9 mouse cellular contexts compared by ENCODE assay signal in genomic region chr2:6349256-6350092, GRCm38 (mm10). TPM values are rescaled to one million over a fixed set of nuclear protein-coding genes. Genes with fewer than 3 reads are reported as not detected.
DNase-seq lines count a peak whose midpoint lies in the region; ATAC-seq lines count a peak whose summit lies in the region.
"Had no signal": no experiment of that assay in that cellular context is flagged by ENCODE, and none has a peak within 500 bp of the region (broad histone marks: within the 10 kb centered on the region; RNA-seq: fewer than 3 reads in every experiment).

No protein-coding gene starts in this region.

- peaks cover 9% of the 10 kb centered on the region for H3K36me3 ChIP-seq in hindbrain, embryonic 13.5 days
- no peaks in the 10 kb centered on the region for H3K36me3 ChIP-seq in hindbrain, embryonic 11.5 days (ENCODE audit: control insufficient read depth, insufficient read depth, low read length)
- H3K36me3 ChIP-seq in embryonic facial prominence, embryonic 14.5 days (ENCODE audit: control insufficient read depth, insufficient read depth, low read length): no peaks in the 10 kb centered on the region

- H3K9ac ChIP-seq in hindbrain, embryonic 13.5 days: no peak overlapping the region
- H3K9ac ChIP-seq in hindbrain, embryonic 11.5 days (ENCODE audit: low read depth, low read length): no peak overlapping the region
- H3K9ac ChIP-seq in embryonic facial prominence, embryonic 14.5 days (ENCODE audit: low read depth, low read length): no peak overlapping the region

- ATAC-seq in hindbrain, embryonic 13.5 days (ENCODE audit: low FRiP score): peak; percentile 80
- no peak for ATAC-seq in hindbrain, embryonic 11.5 days (ENCODE audit: low FRiP score)
- ATAC-seq in embryonic facial prominence, embryonic 14.5 days (ENCODE audit: low read depth): peak; percentile 87

- peaks cover 31% of the 10 kb centered on the region for H3K4me1 ChIP-seq in hindbrain, embryonic 13.5 days (replicated peaks)
- H3K4me1 ChIP-seq in hindbrain, embryonic 11.5 days (replicated peaks; ENCODE audit: control insufficient read depth, insufficient read depth, low read length): no peaks in the 10 kb centered on the region; the same call in 1 of the 2 replicates
- peaks cover 23% of the 10 kb centered on the region for H3K4me1 ChIP-seq in embryonic facial prominence, embryonic 14.5 days (ENCODE audit: control insufficient read depth, insufficient read depth, low read length)

- no peak overlapping the region for H3K4me2 ChIP-seq in hindbrain, embryonic 13.5 days
- H3K4me2 ChIP-seq in hindbrain, embryonic 11.5 days (replicated peaks; ENCODE audit: low read depth, low read length): no peak overlapping the region
- H3K4me2 ChIP-seq in embryonic facial prominence, embryonic 14.5 days (ENCODE audit: low read depth, low read length): no peak overlapping the region

- no peaks in the 10 kb centered on the region for H3K27me3 ChIP-seq in hindbrain, embryonic 13.5 days
- H3K27me3 ChIP-seq in hindbrain, embryonic 11.5 days (ENCODE audit: control insufficient read depth, insufficient read depth, low read length): no peaks in the 10 kb centered on the region
- H3K27me3 ChIP-seq in embryonic facial prominence, embryonic 14.5 days (replicated peaks; ENCODE audit: control insufficient read depth, insufficient read depth, low read length): no peaks in the 10 kb centered on the region

- H3K27ac ChIP-seq in hindbrain, embryonic 13.5 days: no peak overlapping the region
- no peak overlapping the region for H3K27ac ChIP-seq in hindbrain, embryonic 11.5 days (ENCODE audit: low read depth, low read length)
- H3K27ac ChIP-seq in embryonic facial prominence, embryonic 14.5 days (replicated peaks; ENCODE audit: low read depth, low read length): no peak overlapping the region
- H3K27ac ChIP-seq: gastrocnemius, adult 2 months had no signal

- no peak overlapping the region for H3K4me3 ChIP-seq in hindbrain, embryonic 13.5 days
- H3K4me3 ChIP-seq in hindbrain, embryonic 11.5 days (ENCODE audit: low read depth, low read length): no peak overlapping the region
- no peak overlapping the region for H3K4me3 ChIP-seq in embryonic facial prominence, embryonic 14.5 days (ENCODE audit: low read depth, low read length)
- H3K4me3 ChIP-seq: gastrocnemius, adult 2 months had no signal

- WGBS in hindbrain, embryonic 13.5 days: 74% methylated on average over 11 of the region's 11 CpGs
- WGBS in hindbrain, embryonic 11.5 days: 81% methylated on average over 11 of the region's 11 CpGs
- 70% methylated on average over 11 of the region's 11 CpGs for WGBS in embryonic facial prominence, embryonic 14.5 days

- H3K9me3 ChIP-seq in hindbrain, embryonic 13.5 days: no peaks in the 10 kb centered on the region
- no peaks in the 10 kb centered on the region for H3K9me3 ChIP-seq in hindbrain, embryonic 11.5 days (ENCODE audit: control insufficient read depth, low read length)
- H3K9me3 ChIP-seq in embryonic facial prominence, embryonic 14.5 days (ENCODE audit: control insufficient read depth, low read length): no peaks in the 10 kb centered on the region

- no peak for DNase-seq in hindbrain, embryonic 11.5 days (ENCODE audit: low spot score)
- DNase-seq in NIH3T3 (ENCODE audit: low read depth) (peak; percentile 61), liver (no peak)
- peak; percentile 86 for DNase-seq in embryonic facial prominence, embryonic 14.5 days (ENCODE audit: low spot score)
- peak; percentile 36 to 75 for DNase-seq in lung, postnatal 4 days
- no peak for DNase-seq in kidney, postnatal 14 days
- no peak for DNase-seq in ovary, postnatal 14 days (ENCODE audit: low spot score)
- DNase-seq: gastrocnemius, adult 2 months had no signal

RNA-seq across cellular contexts. Expression of gene Usp6nl, which starts 27.0 kb away (rescaled TPM):
- 6.2 and 7.2 TPM in 2 replicates for polyA plus RNA-seq in hindbrain, embryonic 13.5 days (2015; fragmentation: Nextera tagmentation; extraction: Ambion mirVana)
- 12.9 and 15.8 TPM in 2 replicates for polyA plus RNA-seq in hindbrain, embryonic 11.5 days (2014; fragmentation: Nextera tagmentation; extraction: Ambion mirVana)
- polyA plus RNA-seq in embryonic facial prominence, embryonic 14.5 days (2014; fragmentation: Nextera tagmentation; extraction: Ambion mirVana): 8.0 and 8.5 TPM in 2 replicates

Comparison
In these comparisons a context has a peak if more than half of its experiments do, and no peak if none do; other contexts are left out.
1. DNase-seq: peak in NIH3T3 (single experiment), embryonic facial prominence, embryonic 14.5 days (single experiment) and lung, postnatal 4 days (2 of 2); none in hindbrain, embryonic 11.5 days (single experiment), liver (single experiment), kidney, postnatal 14 days (single experiment) and ovary, postnatal 14 days (single experiment).